Mouse (Mus musculus) kidney, postnatal 0 days (tissue): Measurements from ENCODE around the gene Kalrn. TPM values are rescaled to one million over a fixed set of nuclear protein-coding genes. Genes with fewer than 3 reads are reported as not detected.

ENCODE experiments used
- ATAC-seq: fragments of 200-750 bp; cut with Nextera tagmentation; replicated peaks from 2 replicates; pipeline ENCODE4 v1.8.0; 2017; ENCODE audit warnings: low read depth, moderate number of reproducible peaks, moderate TSS enrichment, moderate library complexity; ENCODE audit not compliant: low FRiP score
- DNase-seq: peaks from one replicate; pipeline ENCODE4 v3.0.0-alpha.2; 2016; ENCODE audit warnings: low spot score
- H3K27ac ChIP-seq: fragments of 300-500 bp; sonication (generic); 2 replicates; pipeline ENCODE4 v1.5.1; 2014; ENCODE audit warnings: mild to moderate bottlenecking
- H3K27me3 ChIP-seq: fragments of 300-500 bp; sonication (generic); 2 replicates; pipeline ENCODE4 v1.6.1; 2014; ENCODE audit warnings: low read length, mixed read lengths; ENCODE audit not compliant: insufficient read depth
- H3K36me3 ChIP-seq: fragments of 300-500 bp; sonication (generic); 2 replicates; pipeline ENCODE4 v1.6.1; 2014; ENCODE audit warnings: low read length, mixed read lengths; ENCODE audit not compliant: insufficient read depth
- H3K4me1 ChIP-seq: fragments of 300-500 bp; sonication (generic); replicated peaks from 2 replicates; pipeline ENCODE4 v1.6.1; 2014; ENCODE audit warnings: antibody characterized with exemption, low read length, mixed read lengths; ENCODE audit not compliant: insufficient read depth
- H3K4me2 ChIP-seq: fragments of 300-500 bp; sonication (generic); 2 replicates; pipeline ENCODE4 v1.6.1; 2014; ENCODE audit warnings: mild to moderate bottlenecking, low read length, moderate library complexity, mixed read lengths
- H3K4me3 ChIP-seq: fragments of 300-500 bp; sonication (generic); replicated peaks from 2 replicates; pipeline ENCODE4 v1.5.1; 2014; ENCODE audit warnings: low read depth, low read length
- H3K9ac ChIP-seq: fragments of 300-500 bp; sonication (generic); 2 replicates; pipeline ENCODE4 v1.6.1; 2014; ENCODE audit warnings: low read depth, low read length
- H3K9me3 ChIP-seq: fragments of 300-500 bp; sonication (generic); replicated peaks from 2 replicates; pipeline ENCODE4 v1.6.1; 2016; ENCODE audit warnings: low read length, inconsistent platforms, mixed read lengths
- CTCF ChIP-seq: IDR thresholded peaks from 2 replicates; pipeline ENCODE4 v1.5.1; 2016; ENCODE audit warnings: antibody characterized with exemption, low read depth, mild to moderate bottlenecking, moderate library complexity
- WGBS: fragments of 180-500 bp; shearing (Covaris S2); extraction: QIAGEN DNeasy Blood & Tissue Kit; methylation state at CpG from one replicate; pipeline ENCODE4 v1.1.7; 2014; 5-methylcytosine and 5-hydroxymethylcytosine counted together
- polyA plus RNA-seq: library from polyadenylated mRNA; unstranded; fragments of >200 nt; fragmentation: Nextera tagmentation; extraction: Ambion mirVana; gene quantifications from 2 replicates; pipeline ENCODE4 v1.2.1, GENCODE M21; 2015

Kalrn gene
- polyA plus RNA-seq, 1 experiment from 2014 or later, result 20.0 TPM

GRCm38 (mm10) chr16:34325869-34326268 lies 247.5 kb downstream of the Kalrn start:
- no peak for TF ChIP-seq CTCF
- ATAC-seq (no peak), DNase-seq (no peak)
- Histone ChIP-seq H3K9me3 (no peaks in the 10 kb centered on the region), H3K4me2 (no peak overlapping the region), H3K27ac (no peak overlapping the region), H3K9ac (no peak overlapping the region), H3K27me3 (no peaks in the 10 kb centered on the region), H3K4me1 (0 out of 2 replicates have a peak, but pooled peaks cover 6% of the 10 kb centered on the region), H3K4me3 (no peak overlapping the region), H3K36me3 (no peaks in the 10 kb centered on the region)
- WGBS, result 60% methylated on average over 3 of the region's 3 CpGs

- no peak for DNase-seq
- 91% methylated on average over 4 of the region's 4 CpGs for WGBS
- H3K27ac ChIP-seq, result no peak overlapping the region
- no peak overlapping the region for H3K9ac ChIP-seq
- no peaks in the 10 kb centered on the region for H3K36me3 ChIP-seq
- no peak overlapping the region for H3K4me2 ChIP-seq
- no peak for ATAC-seq
- no peak for TF ChIP-seq CTCF
- H3K27me3 ChIP-seq, result no peaks in the 10 kb centered on the region
- no peak overlapping the region for H3K4me3 ChIP-seq
- 0 out of 2 replicates have a peak, but pooled peaks cover 6% of the 10 kb centered on the region for H3K4me1 ChIP-seq
- no peaks in the 10 kb centered on the region for H3K9me3 ChIP-seq
Observed at GRCm38 (mm10) chr16:34325161-34325560, 248.2 kb downstream of the Kalrn start.

GRCm38 (mm10) chr16:34324735-34325134 lies 248.6 kb downstream of the Kalrn start:
- ATAC-seq, result peak; percentile 58
- DNase-seq, result no peak
- 68% methylated on average over 3 of the region's 3 CpGs for WGBS

GRCm38 (mm10) chr16:34323496-34323895 lies 249.8 kb downstream of the Kalrn start:
- ATAC-seq, result no peak
- H3K4me2 ChIP-seq, result no peak overlapping the region

More at GRCm38 (mm10) chr16:34324735-34325134, 248.6 kb downstream of the Kalrn start:
- Histone ChIP-seq H3K27me3 (no peaks in the 10 kb centered on the region), H3K36me3 (no peaks in the 10 kb centered on the region), H3K4me2 (no peak overlapping the region), H3K4me1 (0 out of 2 replicates have a peak, but pooled peaks cover 6% of the 10 kb centered on the region), H3K27ac (no peak overlapping the region), H3K4me3 (no peak overlapping the region), H3K9me3 (no peaks in the 10 kb centered on the region), H3K9ac (no peak overlapping the region)
- TF ChIP-seq CTCF, result no peak

GRCm38 (mm10) chr16:34322546-34322945 lies 250.8 kb downstream of the Kalrn start:
- H3K9me3 ChIP-seq, result no peaks in the 10 kb centered on the region
- ATAC-seq, result peak; percentile 88
- no peak overlapping the region for H3K4me2 ChIP-seq
- no peak overlapping the region for H3K9ac ChIP-seq
- WGBS, result 18% methylated on average over 4 of the region's 4 CpGs
- no peak overlapping the region for H3K27ac ChIP-seq
- DNase-seq, result peak; percentile 95
- no peaks in the 10 kb centered on the region for H3K36me3 ChIP-seq
- H3K4me1 ChIP-seq, result 0 out of 2 replicates have a peak, but pooled peaks cover 6% of the 10 kb centered on the region
- H3K27me3 ChIP-seq, result no peaks in the 10 kb centered on the region
- H3K4me3 ChIP-seq, result no peak overlapping the region
- peak; percentile 87 for TF ChIP-seq CTCF

More at GRCm38 (mm10) chr16:34323496-34323895, 249.8 kb downstream of the Kalrn start:
- 50% methylated on average over 1 of the region's 1 CpGs for WGBS
- H3K4me1 ChIP-seq, result 0 out of 2 replicates have a peak, but pooled peaks cover 6% of the 10 kb centered on the region
- H3K27me3 ChIP-seq, result no peaks in the 10 kb centered on the region
- H3K4me3 ChIP-seq, result no peak overlapping the region
- no peaks in the 10 kb centered on the region for H3K9me3 ChIP-seq
- no peak overlapping the region for H3K27ac ChIP-seq
- DNase-seq, result no peak
- no peak overlapping the region for H3K9ac ChIP-seq
- no peaks in the 10 kb centered on the region for H3K36me3 ChIP-seq
- no peak for TF ChIP-seq CTCF

GRCm38 (mm10) chr16:34321066-34321790 lies 252.1 kb downstream of the Kalrn start:
- Histone ChIP-seq H3K27ac (no peak overlapping the region), H3K4me2 (no peak overlapping the region), H3K4me1 (0 out of 2 replicates have a peak, but pooled peaks cover 6% of the 10 kb centered on the region), H3K4me3 (no peak overlapping the region), H3K9me3 (no peaks in the 10 kb centered on the region), H3K9ac (no peak overlapping the region), H3K36me3 (no peaks in the 10 kb centered on the region), H3K27me3 (no peaks in the 10 kb centered on the region)
- ATAC-seq, result no peak
- 84% methylated on average over 4 of the region's 4 CpGs for WGBS
- TF ChIP-seq CTCF, result no peak
- no peak for DNase-seq
